Mouse (Mus musculus): ENCODE measurements at regions not wholly inside any gene's neighbourhood (a gene's known extent, or its start where the extent isn't known, plus 50 kb on each side); places are given as distances from the start of the nearest gene placed in this dataset.
A peak's percentile ranks its signal among the peaks of the same experiment; 100 is the strongest.

- no peak for DNase-seq
Observed at GRCm38 (mm10) chr14:106190721-106191120, 84.7 kb downstream of the Trim52 start.

GRCm38 (mm10) chr14:106193583-106193982 is 87.6 kb downstream of the Trim52 start:
- DNase-seq: no peak

- DNase-seq: no peak
Observed at GRCm38 (mm10) chr14:106194104-106194503, 88.1 kb downstream of the Trim52 start.

GRCm38 (mm10) chr14:106197826-106198225 is 91.8 kb downstream of the Trim52 start:
- no peak for DNase-seq

GRCm38 (mm10) chr14:106199109-106199508 is 93.1 kb downstream of the Trim52 start:
- DNase-seq: no peak

- no peak for DNase-seq
Observed at GRCm38 (mm10) chr14:106199536-106200319, 93.7 kb downstream of the Trim52 start.

- DNase-seq: no peak
Observed at GRCm38 (mm10) chr14:106211062-106211461, 105.1 kb downstream of the Trim52 start.

- no peak for DNase-seq
Observed at GRCm38 (mm10) chr14:106217681-106218080, 111.7 kb downstream of the Trim52 start.

- no peak for DNase-seq
Observed at GRCm38 (mm10) chr14:106219293-106219797, 113.3 kb downstream of the Trim52 start.

- DNase-seq: no peak
Observed at GRCm38 (mm10) chr14:106225401-106225800, 119.4 kb downstream of the Trim52 start.

GRCm38 (mm10) chr14:106241721-106242405 is 135.9 kb downstream of the Trim52 start:
- no peak for DNase-seq

- no peak for DNase-seq
Observed at GRCm38 (mm10) chr14:106259396-106260108, 153.6 kb downstream of the Trim52 start.

- no peak for DNase-seq
Observed at GRCm38 (mm10) chr14:106265290-106265689, 159.3 kb downstream of the Trim52 start.

GRCm38 (mm10) chr14:106267679-106268561 is 161.9 kb downstream of the Trim52 start:
- DNase-seq: peak in 1 of 2 experiments; percentile 17

GRCm38 (mm10) chr14:106269680-106270079 is 163.7 kb downstream of the Trim52 start:
- peak in 1 of 2 experiments; percentile 7 for DNase-seq

- no peak for DNase-seq
Observed at GRCm38 (mm10) chr14:106313558-106313957, 207.6 kb downstream of the Trim52 start.

GRCm38 (mm10) chr14:106314079-106314551 is 208.1 kb downstream of the Trim52 start:
- peak in 1 of 2 experiments; percentile 1 for DNase-seq

- DNase-seq: no peak
Observed at GRCm38 (mm10) chr14:106318767-106319166, 212.8 kb downstream of the Trim52 start.

- no peak for DNase-seq
Observed at GRCm38 (mm10) chr14:106327653-106328283, 221.8 kb downstream of the Trim52 start.

- no peak for DNase-seq
Observed at GRCm38 (mm10) chr14:106364767-106365623, 259.0 kb downstream of the Trim52 start.
